Mouse (Mus musculus): ENCODE data around the gene Zswim4.

Zswim4 gene

GRCm38 (mm10) chr8:84200126-84200555 lies 36.7 kb downstream of the Zswim4 start:
- no peak for DNase-seq (ENCODE audit: low spot score)

GRCm38 (mm10) chr8:84199348-84200125 lies 37.3 kb downstream of the Zswim4 start:
- DNase-seq (ENCODE audit: low spot score), result no peak

DNA sequence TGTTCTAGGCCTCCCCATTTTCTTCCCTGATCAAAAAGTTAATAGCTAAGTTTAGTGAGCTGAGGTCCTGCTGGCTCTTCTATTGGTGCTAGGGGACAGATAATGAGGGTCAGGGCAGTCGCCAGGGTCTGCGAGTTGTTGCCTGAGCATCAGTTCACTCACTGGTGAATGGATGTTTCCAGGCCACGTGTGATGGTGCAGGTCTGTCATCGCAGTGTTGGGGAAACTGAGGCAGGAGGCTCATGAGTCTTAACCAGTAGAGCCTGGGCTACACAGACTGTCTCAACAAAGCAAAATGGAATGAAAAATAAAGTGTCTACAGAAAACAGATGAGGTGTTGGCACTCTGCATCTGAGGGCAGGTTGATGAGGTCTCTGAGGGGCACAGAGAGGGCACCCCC lies 38.0 kb downstream of the Zswim4 start:
- no peak for DNase-seq (ENCODE audit: low spot score)

DNA sequence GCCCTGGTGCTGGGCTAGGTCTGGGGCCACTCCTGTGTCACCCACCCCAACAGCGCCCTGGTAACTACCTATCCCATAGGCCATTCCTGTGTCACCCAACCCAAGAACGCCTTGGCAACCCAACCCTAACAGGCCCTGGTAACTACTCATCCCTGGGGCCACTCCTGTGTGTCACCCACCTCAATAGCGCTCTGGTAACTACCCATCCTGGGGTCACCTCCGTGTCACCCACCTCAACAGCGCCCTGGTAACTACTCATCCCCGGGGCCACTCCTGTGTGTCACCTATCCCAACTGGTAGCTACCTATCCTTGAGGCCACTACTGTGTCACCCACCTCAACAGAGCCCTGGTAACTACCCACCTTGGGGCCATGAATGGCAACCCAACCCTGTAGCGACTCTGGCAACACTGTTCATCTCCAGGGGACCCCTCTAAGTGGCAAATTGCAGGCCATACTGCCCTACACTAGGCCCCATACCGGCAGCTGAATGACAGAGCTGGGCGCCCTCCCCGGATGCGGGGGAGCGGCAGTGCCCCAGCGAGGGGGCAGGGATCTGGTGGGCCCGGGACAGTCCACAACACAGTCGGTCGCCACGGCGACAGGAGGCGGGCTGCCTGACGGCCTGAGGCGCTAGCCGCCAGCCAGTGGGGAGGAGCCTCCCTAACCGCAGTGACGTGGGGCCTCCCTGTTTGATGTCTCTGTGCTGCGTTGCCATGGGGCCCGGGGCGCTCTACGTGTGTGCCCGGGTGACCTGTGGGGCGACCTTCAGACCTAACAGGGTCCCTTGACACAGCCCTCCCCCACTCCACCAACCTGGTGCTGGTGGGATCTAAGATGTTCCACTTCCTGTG lies 38.7 kb downstream of the Zswim4 start:
- DNase-seq (ENCODE audit: low spot score), result peak; percentile 100

- peak; percentile 85 for DNase-seq (ENCODE audit: low spot score)
Observed at GRCm38 (mm10) chr8:84197141-84197921, 39.5 kb downstream of the Zswim4 start.

DNA sequence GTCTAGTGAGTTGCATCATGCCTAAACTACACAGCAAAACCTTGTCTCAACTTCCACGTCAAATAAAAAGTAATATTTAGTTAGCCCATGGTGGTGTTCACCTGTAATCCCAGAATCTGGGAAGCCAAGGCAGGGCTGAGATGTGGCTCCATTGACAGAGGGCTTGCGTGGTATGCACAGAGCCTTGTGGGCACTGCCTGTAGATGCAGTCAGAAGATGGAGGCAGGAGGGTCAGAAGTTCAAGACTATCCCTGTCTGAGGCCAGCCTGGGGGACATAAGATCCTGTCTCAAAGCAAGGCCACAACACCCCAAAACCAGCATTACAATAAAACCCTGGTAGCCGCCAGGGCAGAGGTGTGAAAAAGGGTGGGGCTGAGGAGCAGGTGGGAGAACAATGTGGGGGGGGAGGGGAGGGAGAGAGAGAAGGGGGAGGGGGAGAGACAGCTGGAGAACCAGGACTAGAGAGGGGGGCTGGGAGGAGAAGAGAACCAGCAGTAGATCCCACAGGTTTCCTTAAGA lies 42.6 kb downstream of the Zswim4 start:
- DNase-seq (ENCODE audit: low spot score), result no peak

GRCm38 (mm10) chr8:84193566-84193965 lies 43.3 kb downstream of the Zswim4 start:
- peak; percentile 28 for DNase-seq (ENCODE audit: low spot score)

GRCm38 (mm10) chr8:84193161-84193560 lies 43.7 kb downstream of the Zswim4 start:
- no peak for DNase-seq (ENCODE audit: low spot score)

DNA sequence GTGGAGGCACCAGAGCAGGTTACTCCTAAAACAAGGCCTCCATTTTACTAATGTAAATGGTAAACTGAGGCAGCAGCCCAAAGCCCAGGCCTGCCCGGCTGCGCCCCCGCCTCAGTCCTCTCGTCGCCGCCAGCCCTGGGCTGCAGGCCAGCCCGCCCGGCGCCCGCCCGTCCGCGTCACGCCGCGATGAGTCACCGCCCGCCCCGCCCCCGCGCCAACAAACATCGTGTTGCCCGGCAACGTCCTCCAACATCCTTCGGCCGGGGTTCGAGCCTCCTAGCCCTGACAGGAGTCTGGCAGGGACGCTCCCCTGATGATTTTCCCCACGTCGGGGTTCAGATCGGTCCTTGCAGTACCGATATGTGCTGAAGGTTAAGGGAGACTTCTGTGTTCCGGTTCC lies 44.3 kb downstream of the Zswim4 start:
- peak; percentile 63 for DNase-seq (ENCODE audit: low spot score)

- DNase-seq (ENCODE audit: low spot score), result no peak
Observed at GRCm38 (mm10) chr8:84192023-84192422, 44.8 kb downstream of the Zswim4 start.

- DNase-seq (ENCODE audit: low spot score), result peak; percentile 31
Observed at GRCm38 (mm10) chr8:84190191-84190867, 46.5 kb downstream of the Zswim4 start.

GRCm38 (mm10) chr8:84189603-84190002 lies 47.3 kb downstream of the Zswim4 start:
- DNase-seq (ENCODE audit: low spot score), result no peak

GRCm38 (mm10) chr8:84188671-84189070 lies 48.2 kb downstream of the Zswim4 start:
- DNase-seq (ENCODE audit: low spot score), result no peak

DNA sequence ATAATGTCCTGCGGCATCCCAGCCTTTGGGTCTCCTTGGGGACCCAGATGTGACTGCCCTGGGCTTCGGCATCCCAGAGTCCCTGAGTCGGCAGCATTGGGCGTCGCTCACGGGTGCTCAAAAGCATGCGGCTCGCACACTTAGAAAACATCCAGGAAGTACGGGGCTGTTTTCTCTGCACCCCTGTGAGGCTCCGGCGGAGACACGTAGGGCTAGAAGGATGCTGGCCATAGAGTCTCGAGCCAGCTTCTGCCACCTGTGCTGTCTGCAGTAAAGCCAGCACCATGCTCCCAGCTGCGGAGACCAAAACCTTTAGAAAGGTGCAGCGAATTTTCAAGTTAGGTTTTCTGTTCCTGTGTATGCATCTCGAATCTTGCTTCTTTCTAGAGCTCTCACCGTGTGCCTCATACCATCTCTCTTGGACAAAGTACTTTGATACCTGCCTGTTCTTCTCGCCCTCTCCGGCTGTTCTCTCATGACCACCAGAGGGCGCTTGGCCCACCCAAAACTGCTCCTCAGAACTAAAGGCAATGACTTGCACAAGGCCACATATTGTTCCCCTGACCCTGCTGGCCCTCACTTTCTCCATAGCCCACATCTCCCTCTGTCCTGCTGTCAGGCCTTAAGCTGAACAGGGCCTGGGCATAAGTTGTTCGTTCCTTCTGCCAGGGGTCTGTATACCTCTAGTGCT lies 49.6 kb downstream of the Zswim4 start:
- DNase-seq (ENCODE audit: low spot score), result peak; percentile 74

DNA sequence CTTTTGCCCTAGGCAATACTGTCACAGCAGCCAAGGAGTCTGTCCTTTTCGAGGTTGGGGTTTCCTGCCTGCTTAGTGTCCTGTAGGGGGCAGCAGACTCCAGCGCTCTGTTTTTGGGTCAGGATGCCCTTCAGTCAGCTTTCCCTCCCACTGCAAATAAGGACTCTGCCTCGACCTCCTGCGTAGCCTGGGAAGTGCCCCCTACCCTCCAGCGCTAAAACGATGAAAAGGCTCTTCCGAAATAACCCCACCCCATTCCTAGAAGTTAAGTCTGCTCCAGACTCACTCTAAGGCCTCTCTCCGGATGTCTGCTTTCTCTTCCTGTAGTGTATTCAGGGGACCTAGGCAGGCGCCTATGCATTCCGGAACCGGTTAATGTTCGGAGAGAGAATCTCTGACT lies 50.3 kb downstream of the Zswim4 start:
- DNase-seq (ENCODE audit: low spot score), result peak; percentile 78

- DNase-seq (ENCODE audit: low spot score), result no peak
Observed at GRCm38 (mm10) chr8:84185117-84185516, 51.7 kb downstream of the Zswim4 start, which contains the start of gene Nanos3. Nanos3 (minus strand) TSS chr8:84185217.

GRCm38 (mm10) chr8:84184085-84185043 lies 52.5 kb downstream of the Zswim4 start:
- DNase-seq (ENCODE audit: low spot score), result no peak

- no peak for DNase-seq (ENCODE audit: low spot score)
Observed at GRCm38 (mm10) chr8:84183261-84184084, 53.4 kb downstream of the Zswim4 start.

GRCm38 (mm10) chr8:84182833-84183232 lies 54.0 kb downstream of the Zswim4 start:
- no peak for DNase-seq (ENCODE audit: low spot score)
